Mouse (Mus musculus): ENCODE results near the gene Prrt2.

- TF ChIP-seq CTCF (IDR thresholded peaks at IDR 0.05; ENCODE audit: low read depth, low read length) (no peak), POLR2A (IDR thresholded peaks at IDR 0.05; ENCODE audit: insufficient read depth, low read length) (no peak), EP300 (IDR thresholded peaks at IDR 0.05; ENCODE audit: insufficient read depth, low read depth, low read length) (no peak)
These were observed 37.9 kb downstream of the Prrt2 start for GRCm38 (mm10) chr7:126983113-126983512.
